Mouse (Mus musculus): Measurements from ENCODE around the gene Panx2. TPM values are rescaled to one million over a fixed set of nuclear protein-coding genes. Genes with fewer than 3 reads are reported as not detected.

Gene Panx2
- polyA plus RNA-seq (2015; fragmentation: Nextera tagmentation; extraction: Ambion mirVana), result 0.33 and 0.84 TPM in 2 replicates

DNA sequence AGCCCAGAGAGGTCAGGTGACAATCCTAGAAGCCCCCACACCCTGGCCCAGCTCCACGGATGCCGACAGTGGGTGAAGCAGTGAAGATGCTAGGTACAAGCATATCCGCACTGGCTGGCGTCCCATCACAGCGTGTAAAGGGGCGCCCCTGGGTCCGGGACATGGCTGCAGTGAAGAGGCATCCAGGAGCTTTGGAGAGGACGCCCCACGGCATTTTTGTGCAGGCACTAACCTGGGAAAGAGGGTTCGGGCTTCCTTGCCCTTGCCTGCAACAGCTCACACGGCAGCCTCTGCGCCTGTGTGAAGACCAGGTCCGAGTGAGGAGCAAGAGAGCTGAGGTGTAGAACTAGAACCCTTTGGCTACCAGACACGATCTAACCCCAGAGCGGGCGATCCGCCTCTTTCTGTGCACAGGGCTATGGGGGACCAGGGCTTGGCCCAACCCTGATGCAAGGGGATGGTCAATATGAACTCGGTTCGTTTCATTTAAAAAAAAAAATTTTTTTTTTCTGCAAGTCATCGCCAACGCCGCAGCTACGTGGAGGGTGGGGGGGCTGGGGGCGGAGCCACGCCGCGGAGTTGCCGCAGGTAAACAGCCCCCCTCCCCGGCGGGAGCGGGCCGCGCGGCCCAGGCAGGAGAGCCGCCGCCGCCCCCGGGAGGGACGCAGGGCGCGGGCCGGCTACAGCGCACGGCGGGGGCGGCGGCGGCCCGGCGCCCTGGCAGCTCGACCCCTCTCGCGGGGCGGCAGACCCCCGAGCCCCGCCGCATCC, at the start of gene Panx2:
TSS of gene Panx2 (plus strand) at position 574 of the 771 bp plus-strand sequence.
- under 1% methylated on average over 49 of the region's 57 CpGs for WGBS
- Histone ChIP-seq H3K4me3 (replicated peaks) (peak within 1 kb of the TSS; percentile 58), H3K36me3 (no peaks in the 10 kb centered on the region), H3K27ac (replicated peaks) (no peak within 1 kb of the TSS), H3K9me3 (replicated peaks) (no peaks in the 10 kb centered on the region), H3K9ac (peak within 1 kb of the TSS; percentile 33), H3K4me1 (peaks cover 9% of the 10 kb centered on the region; the same call in 1 of the 2 replicates), H3K4me2 (replicated peaks) (peak within 1 kb of the TSS; percentile 89), H3K27me3 (peaks cover 54% of the 10 kb centered on the region)
- ATAC-seq (ENCODE audit: insufficient number of reproducible peaks, low FRiP score, low TSS enrichment, low read depth), result no peak

- Histone ChIP-seq H3K4me2 (replicated peaks) (no peak overlapping the region), H3K4me3 (replicated peaks) (no peak overlapping the region), H3K36me3 (no peaks in the 10 kb centered on the region), H3K4me1 (no peaks in the 10 kb centered on the region), H3K9ac (no peak overlapping the region), H3K27ac (replicated peaks) (no peak overlapping the region), H3K27me3 (no peaks in the 10 kb centered on the region), H3K9me3 (replicated peaks) (no peaks in the 10 kb centered on the region)
- ATAC-seq (ENCODE audit: insufficient number of reproducible peaks, low FRiP score, low TSS enrichment, low read depth), result no peak
- 78% methylated on average over 3 of the region's 3 CpGs for WGBS
Observed at GRCm38 (mm10) chr15:89016722-89017121, 42.8 kb upstream of the Panx2 start.

DNA sequence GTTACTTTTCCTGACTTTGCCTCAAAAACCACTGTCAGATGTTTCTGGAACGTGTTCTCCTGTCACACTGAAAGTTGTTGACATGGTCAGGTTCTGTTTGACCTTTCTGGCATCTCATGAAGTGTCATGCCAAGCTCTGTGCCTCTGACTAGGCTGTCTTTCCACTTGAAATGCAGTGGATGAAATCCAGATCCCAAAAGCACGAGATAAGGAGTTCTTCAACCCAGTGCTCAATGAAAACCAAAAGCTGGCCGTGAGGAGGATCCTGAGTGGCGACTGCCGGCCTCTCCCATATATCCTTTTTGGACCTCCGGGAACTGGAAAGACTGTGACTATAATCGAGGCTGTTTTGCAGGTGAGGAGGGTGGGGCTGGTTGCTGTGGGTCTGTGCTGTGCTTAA, 39.4 kb upstream of the Panx2 start:
- Histone ChIP-seq H3K9ac (no peak overlapping the region), H3K4me1 (no peaks in the 10 kb centered on the region), H3K27me3 (no peaks in the 10 kb centered on the region), H3K27ac (replicated peaks) (no peak overlapping the region), H3K9me3 (replicated peaks) (no peaks in the 10 kb centered on the region), H3K4me2 (replicated peaks) (no peak overlapping the region), H3K4me3 (replicated peaks) (no peak overlapping the region), H3K36me3 (no peaks in the 10 kb centered on the region)
- ATAC-seq (ENCODE audit: insufficient number of reproducible peaks, low FRiP score, low TSS enrichment, low read depth), result no peak
- WGBS, result 63% methylated on average over 7 of the region's 7 CpGs

DNA sequence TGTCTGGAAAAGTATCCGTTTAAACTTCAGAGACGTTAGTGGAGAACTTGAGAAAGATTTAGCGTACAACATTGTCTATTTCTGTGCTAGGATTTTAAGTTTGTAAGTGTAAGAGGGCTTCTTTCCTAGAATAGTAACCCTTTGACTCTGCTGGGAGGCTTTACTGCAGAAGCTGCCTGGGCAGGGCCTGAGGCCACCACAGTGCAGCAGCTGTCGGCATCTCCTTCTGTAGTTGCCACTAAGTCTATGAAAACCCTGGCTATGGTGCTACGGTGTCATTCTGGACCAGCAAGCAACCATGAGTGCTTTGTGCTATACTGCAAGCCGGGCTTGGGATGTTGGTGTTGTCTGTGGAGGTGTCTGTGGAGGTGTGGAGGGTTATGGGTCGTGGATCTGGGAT, 39.0 kb upstream of the Panx2 start:
- Histone ChIP-seq H3K36me3 (no peaks in the 10 kb centered on the region), H3K9ac (no peak overlapping the region), H3K4me1 (no peaks in the 10 kb centered on the region), H3K9me3 (replicated peaks) (no peaks in the 10 kb centered on the region), H3K27ac (replicated peaks) (no peak overlapping the region), H3K27me3 (no peaks in the 10 kb centered on the region), H3K4me2 (replicated peaks) (no peak overlapping the region), H3K4me3 (replicated peaks) (no peak overlapping the region)
- 71% methylated on average over 7 of the region's 7 CpGs for WGBS
- no peak for ATAC-seq (ENCODE audit: insufficient number of reproducible peaks, low FRiP score, low TSS enrichment, low read depth)

- Histone ChIP-seq H3K27me3 (no peaks in the 10 kb centered on the region), H3K9ac (no peak overlapping the region), H3K27ac (replicated peaks) (no peak overlapping the region), H3K9me3 (replicated peaks) (no peaks in the 10 kb centered on the region), H3K4me3 (replicated peaks) (no peak overlapping the region), H3K36me3 (no peaks in the 10 kb centered on the region), H3K4me1 (no peaks in the 10 kb centered on the region), H3K4me2 (replicated peaks) (no peak overlapping the region)
- 74% methylated on average over 5 of the region's 5 CpGs for WGBS
- ATAC-seq (ENCODE audit: insufficient number of reproducible peaks, low FRiP score, low TSS enrichment, low read depth), result no peak
Observed at GRCm38 (mm10) chr15:89044381-89044780, 15.2 kb upstream of the Panx2 start.

GRCm38 (mm10) chr15:89046356-89046755, 13.2 kb upstream of the Panx2 start:
- no peaks in the 10 kb centered on the region for H3K9me3 ChIP-seq (replicated peaks)
- H3K27me3 ChIP-seq, result no peaks in the 10 kb centered on the region
- ATAC-seq (ENCODE audit: insufficient number of reproducible peaks, low FRiP score, low TSS enrichment, low read depth), result no peak
- WGBS, result 62% methylated on average over 4 of the region's 4 CpGs
- H3K4me3 ChIP-seq (replicated peaks), result no peak overlapping the region
- no peaks in the 10 kb centered on the region for H3K36me3 ChIP-seq
- no peaks in the 10 kb centered on the region for H3K4me1 ChIP-seq
- H3K9ac ChIP-seq, result no peak overlapping the region
- H3K27ac ChIP-seq (replicated peaks), result no peak overlapping the region
- H3K4me2 ChIP-seq (replicated peaks), result no peak overlapping the region

- H3K9ac ChIP-seq, result no peak overlapping the region
- peaks cover 28% of the 10 kb centered on the region for H3K27me3 ChIP-seq
- H3K4me2 ChIP-seq (replicated peaks), result no peak overlapping the region
- H3K36me3 ChIP-seq, result no peaks in the 10 kb centered on the region
- H3K9me3 ChIP-seq (replicated peaks), result no peaks in the 10 kb centered on the region
- ATAC-seq (ENCODE audit: insufficient number of reproducible peaks, low FRiP score, low TSS enrichment, low read depth), result no peak
- H3K27ac ChIP-seq (replicated peaks), result no peak overlapping the region
- WGBS, result 87% methylated on average over 7 of the region's 7 CpGs
- H3K4me3 ChIP-seq (replicated peaks), result no peak overlapping the region
- 0 out of 2 replicates have a peak, but pooled peaks cover 4% of the 10 kb centered on the region for H3K4me1 ChIP-seq
Observed at GRCm38 (mm10) chr15:89054666-89055065, 4.9 kb upstream of the Panx2 start.

DNA sequence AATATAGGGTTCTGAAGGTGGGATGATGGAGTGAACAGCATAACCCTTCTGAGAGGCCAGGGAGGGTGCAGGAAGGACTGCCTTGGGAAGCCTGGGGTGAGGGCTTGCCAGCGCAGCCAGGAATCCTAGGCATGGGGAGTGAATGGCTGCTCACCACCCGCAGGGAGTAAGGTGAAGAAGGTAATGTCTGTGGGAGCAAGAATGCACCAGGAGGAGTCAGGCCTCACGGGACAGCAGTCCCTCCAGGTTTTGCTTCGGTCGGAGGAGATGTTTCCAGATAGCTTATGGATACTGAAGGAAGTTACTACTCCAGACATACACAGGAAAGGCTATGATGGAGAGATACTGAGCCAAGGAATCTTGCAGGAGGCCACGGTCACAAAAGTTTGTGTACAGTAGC, 798 bp upstream of the Panx2 start:
- no peak overlapping the region for H3K27ac ChIP-seq (replicated peaks)
- H3K4me3 ChIP-seq (replicated peaks), result peak overlapping the region; percentile 58
- no peak for ATAC-seq (ENCODE audit: insufficient number of reproducible peaks, low FRiP score, low TSS enrichment, low read depth)
- no peak overlapping the region for H3K9ac ChIP-seq
- peaks cover 9% of the 10 kb centered on the region; the same call in 1 of the 2 replicates for H3K4me1 ChIP-seq
- no peaks in the 10 kb centered on the region for H3K36me3 ChIP-seq
- H3K4me2 ChIP-seq (replicated peaks), result no peak overlapping the region
- WGBS, result 25% methylated on average over 6 of the region's 6 CpGs
- H3K27me3 ChIP-seq, result peaks cover 47% of the 10 kb centered on the region
- no peaks in the 10 kb centered on the region for H3K9me3 ChIP-seq (replicated peaks)

GRCm38 (mm10) chr15:89060032-89060681, 623 bp downstream of the Panx2 start:
- no peaks in the 10 kb centered on the region for H3K36me3 ChIP-seq
- no peaks in the 10 kb centered on the region for H3K9me3 ChIP-seq (replicated peaks)
- peak overlapping the region; percentile 89 for H3K4me2 ChIP-seq (replicated peaks)
- peak overlapping the region; percentile 33 for H3K9ac ChIP-seq
- H3K27me3 ChIP-seq, result peaks cover 50% of the 10 kb centered on the region
- WGBS, result 2% methylated on average over 45 of the region's 48 CpGs
- H3K4me1 ChIP-seq, result peaks cover 9% of the 10 kb centered on the region; the same call in 1 of the 2 replicates
- peak overlapping the region; percentile 58 for H3K4me3 ChIP-seq (replicated peaks)
- no peak for ATAC-seq (ENCODE audit: insufficient number of reproducible peaks, low FRiP score, low TSS enrichment, low read depth)
- H3K27ac ChIP-seq (replicated peaks), result no peak overlapping the region

- ATAC-seq (ENCODE audit: insufficient number of reproducible peaks, low FRiP score, low TSS enrichment, low read depth), result no peak
- H3K9me3 ChIP-seq (replicated peaks), result no peaks in the 10 kb centered on the region
- 84% methylated on average over 12 of the region's 12 CpGs for WGBS
- H3K4me3 ChIP-seq (replicated peaks), result no peak overlapping the region
- no peak overlapping the region for H3K9ac ChIP-seq
- H3K4me1 ChIP-seq, result peaks cover 9% of the 10 kb centered on the region; the same call in 1 of the 2 replicates
- peaks cover 55% of the 10 kb centered on the region for H3K27me3 ChIP-seq
- no peak overlapping the region for H3K27ac ChIP-seq (replicated peaks)
- no peaks in the 10 kb centered on the region for H3K36me3 ChIP-seq
- H3K4me2 ChIP-seq (replicated peaks), result no peak overlapping the region; the same call in 1 of the 2 replicates
Observed at GRCm38 (mm10) chr15:89060811-89061460, 1.4 kb downstream of the Panx2 start.

- H3K4me3 ChIP-seq (replicated peaks), result no peak overlapping the region
- H3K27me3 ChIP-seq, result peaks cover 62% of the 10 kb centered on the region
- no peak overlapping the region for H3K27ac ChIP-seq (replicated peaks)
- WGBS, result 83% methylated on average over 6 of the region's 6 CpGs
- ATAC-seq (ENCODE audit: insufficient number of reproducible peaks, low FRiP score, low TSS enrichment, low read depth), result no peak
- H3K36me3 ChIP-seq, result no peaks in the 10 kb centered on the region
- peaks cover 9% of the 10 kb centered on the region; the same call in 1 of the 2 replicates for H3K4me1 ChIP-seq
- H3K9me3 ChIP-seq (replicated peaks), result no peaks in the 10 kb centered on the region
- no peak overlapping the region for H3K4me2 ChIP-seq (replicated peaks)
- H3K9ac ChIP-seq, result no peak overlapping the region
Observed at GRCm38 (mm10) chr15:89061761-89062517, 2.4 kb downstream of the Panx2 start.
